Mouse (Mus musculus) limb, embryonic 11.5 days (tissue): ENCODE measurements around the gene Kcnma1. TPM values are rescaled to one million over a fixed set of nuclear protein-coding genes. Genes with fewer than 3 reads are reported as not detected.

Source experiments
- ATAC-seq: fragments of 200-750 bp; cut with Nextera tagmentation; 2 replicates; pipeline ENCODE4 v1.8.0; 2017; ENCODE audit warnings: low read depth; ENCODE audit not compliant: insufficient number of reproducible peaks, low FRiP score, low TSS enrichment
- DNase-seq: peaks from one replicate; pipeline ENCODE4 v3.0.0-alpha.2; 2015; ENCODE audit warnings: low spot score
- H3K27ac ChIP-seq: fragments of 300-500 bp; sonication (generic); replicated peaks from 2 replicates; pipeline ENCODE4 v1.5.1; 2014; ENCODE audit warnings: low read depth, mild to moderate bottlenecking, low read length
- H3K27me3 ChIP-seq: fragments of 300-500 bp; sonication (generic); 2 replicates; pipeline ENCODE4 v1.6.1; 2014; ENCODE audit warnings: mild to moderate bottlenecking, low read length, mixed read lengths; ENCODE audit not compliant: control insufficient read depth, insufficient read depth
- H3K36me3 ChIP-seq: fragments of 300-500 bp; sonication (generic); 2 replicates; pipeline ENCODE4 v1.6.1; 2014; ENCODE audit warnings: mild to moderate bottlenecking, low read length, moderate library complexity, mixed read lengths; ENCODE audit not compliant: control insufficient read depth, insufficient read depth
- H3K4me1 ChIP-seq: fragments of 300-500 bp; sonication (generic); 2 replicates; pipeline ENCODE4 v1.6.1; 2014; ENCODE audit warnings: low read length, mixed read lengths; ENCODE audit not compliant: control insufficient read depth, insufficient read depth
- H3K4me2 ChIP-seq: fragments of 300-500 bp; sonication (generic); 2 replicates; pipeline ENCODE4 v1.6.1; 2014; ENCODE audit warnings: low read depth, mild to moderate bottlenecking, moderate library complexity; ENCODE audit not compliant: severe bottlenecking
- H3K4me3 ChIP-seq: fragments of 300-500 bp; sonication (generic); 2 replicates; pipeline ENCODE4 v1.5.1; 2014; ENCODE audit warnings: low read depth, low read length
- H3K9ac ChIP-seq: fragments of 300-500 bp; sonication (generic); 2 replicates; pipeline ENCODE4 v1.6.1; 2014; ENCODE audit warnings: mild to moderate bottlenecking, low read length
- H3K9me3 ChIP-seq: fragments of 300-500 bp; sonication (generic); 2 replicates; pipeline ENCODE4 v1.6.1; 2016; ENCODE audit warnings: low read length; ENCODE audit not compliant: control insufficient read depth
- WGBS: fragments of 180-500 bp; shearing (Covaris S2); extraction: QIAGEN DNeasy Blood & Tissue Kit; methylation state at CpG from one replicate; pipeline ENCODE4 v1.1.7; 2014; 5-methylcytosine and 5-hydroxymethylcytosine counted together
- polyA plus RNA-seq: library from polyadenylated mRNA; unstranded; fragments of >200 nt; fragmentation: Nextera tagmentation; extraction: Ambion mirVana; gene quantifications from 2 replicates; pipeline ENCODE4 v1.2.1, GENCODE M21; 2014

The Kcnma1 gene
- polyA plus RNA-seq, 1 experiment from 2014 or later, result 0.80 TPM

DNA sequence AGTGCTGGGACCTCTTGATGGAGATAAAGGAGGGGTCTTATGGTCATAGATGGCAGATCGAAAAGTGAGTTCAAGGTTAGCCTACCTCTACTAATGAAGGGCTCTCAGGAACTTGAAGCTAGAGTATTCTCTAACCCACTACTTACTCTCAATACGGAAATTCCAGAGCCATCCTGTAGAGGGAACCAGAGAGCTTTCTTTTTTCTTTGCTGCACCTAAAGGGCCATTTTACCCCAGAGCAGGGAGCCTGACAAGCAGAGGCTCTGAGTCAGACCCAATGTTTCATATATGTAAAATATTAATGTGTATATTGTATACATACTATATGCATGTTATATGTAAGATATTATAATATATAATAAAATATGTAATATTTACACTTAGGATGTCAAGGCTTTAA lies 431.1 kb downstream of the Kcnma1 start:
- no peaks in the 10 kb centered on the region for H3K36me3 ChIP-seq
- H3K9me3 ChIP-seq, result no peaks in the 10 kb centered on the region
- WGBS, result 13% methylated on average over 2 of the region's 2 CpGs
- no peaks in the 10 kb centered on the region for H3K4me1 ChIP-seq
- no peak overlapping the region for H3K27ac ChIP-seq
- DNase-seq (peak; percentile 66), ATAC-seq (no peak)
- H3K27me3 ChIP-seq, result no peaks in the 10 kb centered on the region
- no peak overlapping the region for H3K4me3 ChIP-seq
- no peak overlapping the region for H3K9ac ChIP-seq
- H3K4me2 ChIP-seq, result no peak overlapping the region

GRCm38 (mm10) chr14:23581282-23581681 lies 433.0 kb downstream of the Kcnma1 start:
- no peak for ATAC-seq
- no peaks in the 10 kb centered on the region for H3K27me3 ChIP-seq
- no peak overlapping the region for H3K27ac ChIP-seq
- H3K4me1 ChIP-seq, result no peaks in the 10 kb centered on the region
- no peak overlapping the region for H3K4me2 ChIP-seq
- WGBS, result 72% methylated on average over 3 of the region's 3 CpGs
- no peak overlapping the region for H3K4me3 ChIP-seq
- DNase-seq, result no peak
- no peak overlapping the region for H3K9ac ChIP-seq
- H3K9me3 ChIP-seq, result no peaks in the 10 kb centered on the region
- no peaks in the 10 kb centered on the region for H3K36me3 ChIP-seq

- H3K36me3 ChIP-seq, result no peaks in the 10 kb centered on the region
- DNase-seq (peak; percentile 53), ATAC-seq (no peak)
- no peak overlapping the region for H3K9ac ChIP-seq
- no peaks in the 10 kb centered on the region for H3K27me3 ChIP-seq
- no peak overlapping the region for H3K27ac ChIP-seq
- no peaks in the 10 kb centered on the region for H3K9me3 ChIP-seq
- 3% methylated on average over 2 of the region's 2 CpGs for WGBS
- no peaks in the 10 kb centered on the region for H3K4me1 ChIP-seq
- H3K4me2 ChIP-seq, result no peak overlapping the region
- H3K4me3 ChIP-seq, result no peak overlapping the region
These were observed 438.3 kb downstream of the Kcnma1 start for GRCm38 (mm10) chr14:23575951-23576350.

GRCm38 (mm10) chr14:23574136-23574535 lies 440.2 kb downstream of the Kcnma1 start:
- WGBS, result 62% methylated on average over 4 of the region's 4 CpGs
- H3K4me3 ChIP-seq, result no peak overlapping the region

DNA sequence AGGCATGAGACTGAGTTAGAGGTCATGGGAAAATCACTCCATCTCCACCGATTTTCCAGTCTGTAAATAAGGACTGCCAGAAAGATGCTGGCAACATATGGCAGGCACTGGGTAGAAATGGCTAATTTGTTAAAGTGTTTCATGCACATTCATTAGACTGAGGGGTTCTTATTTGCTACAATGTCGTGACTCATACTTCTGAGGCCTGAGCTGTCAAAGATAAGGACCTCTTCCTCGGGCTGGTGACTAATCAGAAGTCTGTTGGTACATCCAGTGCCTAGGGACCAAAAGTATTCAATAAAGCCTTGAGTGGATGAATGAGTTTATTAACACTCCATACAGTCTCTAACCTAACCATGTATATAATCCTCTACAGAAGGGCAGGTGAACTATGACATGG lies 440.9 kb downstream of the Kcnma1 start:
- no peak for ATAC-seq
- Histone ChIP-seq H3K27me3 (no peaks in the 10 kb centered on the region), H3K9ac (no peak overlapping the region), H3K4me2 (no peak overlapping the region), H3K36me3 (no peaks in the 10 kb centered on the region), H3K27ac (no peak overlapping the region), H3K9me3 (no peaks in the 10 kb centered on the region), H3K4me3 (no peak overlapping the region), H3K4me1 (no peaks in the 10 kb centered on the region)
- DNase-seq, result no peak
- 69% methylated on average over 3 of the region's 3 CpGs for WGBS

More at GRCm38 (mm10) chr14:23574136-23574535, 440.2 kb downstream of the Kcnma1 start:
- Histone ChIP-seq H3K27ac (no peak overlapping the region), H3K4me2 (no peak overlapping the region), H3K9ac (no peak overlapping the region), H3K36me3 (no peaks in the 10 kb centered on the region), H3K27me3 (no peaks in the 10 kb centered on the region), H3K4me1 (no peaks in the 10 kb centered on the region), H3K9me3 (no peaks in the 10 kb centered on the region)
- DNase-seq (no peak), ATAC-seq (no peak)

DNA sequence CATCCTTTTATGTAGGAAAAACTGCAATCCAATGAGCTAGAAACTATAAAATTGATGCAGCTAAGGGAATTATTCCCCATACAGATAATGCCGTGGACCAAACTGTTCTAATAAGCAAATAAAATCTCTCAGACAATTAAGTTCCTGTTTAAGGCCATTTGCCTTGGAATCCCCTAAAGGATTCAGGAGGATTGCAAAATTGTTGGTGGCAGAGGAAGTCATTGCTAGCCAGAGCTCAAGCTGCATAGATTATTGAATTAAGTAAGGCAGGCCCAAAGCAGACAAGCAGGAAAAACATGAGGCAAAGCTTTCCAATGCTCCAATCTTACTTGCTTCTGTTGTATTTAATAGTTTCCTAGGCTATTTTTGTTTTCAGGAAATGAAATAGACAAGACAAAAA lies 441.5 kb downstream of the Kcnma1 start:
- WGBS, result 71% methylated on average over 1 of the region's 1 CpGs
- Histone ChIP-seq H3K9ac (no peak overlapping the region), H3K4me3 (no peak overlapping the region), H3K27me3 (no peaks in the 10 kb centered on the region), H3K4me2 (no peak overlapping the region), H3K4me1 (no peaks in the 10 kb centered on the region), H3K36me3 (no peaks in the 10 kb centered on the region), H3K9me3 (no peaks in the 10 kb centered on the region), H3K27ac (no peak overlapping the region)
- ATAC-seq, result no peak
- no peak for DNase-seq

DNA sequence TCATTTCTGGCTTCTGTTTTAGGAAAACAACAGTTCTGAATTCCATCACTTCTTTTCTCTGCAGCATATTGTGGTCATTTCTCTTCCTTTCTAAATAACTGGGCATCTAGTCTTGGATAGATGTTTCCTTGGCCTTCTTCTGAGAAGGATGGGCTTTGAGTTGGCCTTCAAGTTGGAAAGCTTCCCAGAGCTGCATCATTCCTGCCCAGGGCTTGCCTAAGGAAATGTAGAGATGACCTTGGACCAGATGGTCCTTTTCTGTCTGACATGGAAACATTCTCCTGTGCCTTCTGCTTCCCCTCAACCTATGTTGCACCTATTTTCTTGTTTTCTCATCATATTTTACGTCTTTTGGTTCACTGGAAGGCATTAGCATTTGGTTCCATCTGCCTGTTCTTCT lies 444.0 kb downstream of the Kcnma1 start:
- Histone ChIP-seq H3K9ac (no peak overlapping the region), H3K27ac (no peak overlapping the region), H3K4me1 (no peaks in the 10 kb centered on the region), H3K36me3 (no peaks in the 10 kb centered on the region), H3K9me3 (no peaks in the 10 kb centered on the region), H3K4me2 (no peak overlapping the region), H3K27me3 (no peaks in the 10 kb centered on the region), H3K4me3 (no peak overlapping the region)
- DNase-seq (no peak), ATAC-seq (no peak)
- WGBS, result 65% methylated on average over 1 of the region's 1 CpGs

GRCm38 (mm10) chr14:23565931-23566330 lies 448.4 kb downstream of the Kcnma1 start:
- ATAC-seq (no peak), DNase-seq (no peak)
- Histone ChIP-seq H3K36me3 (no peaks in the 10 kb centered on the region), H3K27me3 (no peaks in the 10 kb centered on the region), H3K4me2 (no peak overlapping the region), H3K9me3 (no peaks in the 10 kb centered on the region), H3K4me1 (no peaks in the 10 kb centered on the region), H3K9ac (no peak overlapping the region), H3K4me3 (no peak overlapping the region), H3K27ac (no peak overlapping the region)
- WGBS, result 76% methylated on average over 3 of the region's 3 CpGs

GRCm38 (mm10) chr14:23564474-23564873 lies 449.8 kb downstream of the Kcnma1 start:
- 77% methylated on average over 7 of the region's 7 CpGs for WGBS
- H3K4me2 ChIP-seq, result no peak overlapping the region
- no peaks in the 10 kb centered on the region for H3K36me3 ChIP-seq
- no peak overlapping the region for H3K9ac ChIP-seq
- ATAC-seq, result no peak
- H3K27me3 ChIP-seq, result no peaks in the 10 kb centered on the region
- H3K27ac ChIP-seq, result no peak overlapping the region
- no peak for DNase-seq
- H3K4me3 ChIP-seq, result no peak overlapping the region
- no peaks in the 10 kb centered on the region for H3K4me1 ChIP-seq
- no peaks in the 10 kb centered on the region for H3K9me3 ChIP-seq
